Mouse (Mus musculus): ENCODE results near the gene Lig3. TPM values are rescaled to one million over a fixed set of nuclear protein-coding genes. Genes with fewer than 3 reads are reported as not detected.
"Not testable (repeated sequence)": the region's sequence is repeated elsewhere in the genome, so short reads cannot be mapped to it uniquely, and the experiment has no call there.

Gene Lig3
- total RNA-seq, 2 experiments from 2014 or later = 15.0 to 17.4 TPM

DNA sequence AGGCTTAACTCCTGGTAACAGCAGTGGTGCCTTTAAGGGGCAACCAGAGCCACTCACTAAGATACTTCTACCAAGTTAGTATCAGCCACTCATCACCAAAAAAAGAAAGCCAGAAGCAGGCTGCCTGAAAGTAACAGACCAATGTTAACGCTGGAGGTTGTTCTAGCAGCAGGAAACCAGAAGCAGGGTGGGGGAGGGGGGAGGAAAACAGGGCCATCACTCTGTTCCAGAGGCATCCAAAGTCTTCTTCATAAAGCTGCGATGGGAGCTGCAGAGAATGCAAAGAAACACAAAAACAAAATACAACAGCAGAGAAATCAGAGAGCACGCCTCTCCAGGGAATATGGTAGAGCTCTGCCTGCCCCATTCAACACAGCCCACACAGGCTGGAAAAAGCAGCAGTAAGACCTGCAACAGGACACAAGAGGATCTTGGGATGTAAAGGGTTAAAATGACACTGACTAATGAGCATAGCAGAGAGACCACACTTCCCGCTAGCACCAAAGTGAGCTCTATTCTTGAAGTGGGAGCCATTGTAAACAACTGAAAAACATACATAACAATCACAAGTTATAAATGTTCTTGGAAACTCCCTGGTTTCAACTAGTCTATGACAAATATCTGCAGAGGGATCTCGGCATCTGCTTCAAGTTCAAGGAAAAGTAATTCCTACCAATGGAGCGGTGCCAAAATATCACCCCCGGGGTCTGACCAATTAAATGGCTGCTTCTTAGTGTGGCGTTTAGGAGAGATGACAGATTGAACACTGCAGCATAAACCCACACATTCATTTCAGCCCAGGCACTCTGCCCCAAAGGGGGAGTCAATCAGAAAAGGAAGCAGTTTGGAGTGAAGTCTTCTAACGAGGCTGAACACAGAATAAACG, 50.3 kb downstream of the Lig3 start:
- DNase-seq = no peak

DNA sequence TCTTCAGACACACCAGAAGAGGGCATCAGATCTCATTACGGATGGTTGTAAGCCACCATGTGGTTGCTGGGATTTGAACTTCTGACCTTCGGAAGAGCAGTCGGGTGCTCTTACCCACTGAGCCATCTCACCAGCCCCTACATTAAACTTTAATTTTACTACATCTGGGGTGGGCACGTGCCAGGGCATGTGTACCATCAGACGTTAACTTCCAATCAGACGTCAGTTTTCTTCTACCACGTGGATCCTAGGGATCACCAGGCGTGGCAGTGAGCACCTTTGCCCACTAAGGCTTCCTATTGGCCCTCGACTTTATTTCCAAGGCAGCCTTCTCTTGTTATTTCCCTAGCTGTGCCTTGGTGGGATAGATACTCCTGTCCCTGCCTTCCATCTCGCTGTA, 51.5 kb downstream of the Lig3 start:
- DNase-seq = not testable (repeated sequence)

DNA sequence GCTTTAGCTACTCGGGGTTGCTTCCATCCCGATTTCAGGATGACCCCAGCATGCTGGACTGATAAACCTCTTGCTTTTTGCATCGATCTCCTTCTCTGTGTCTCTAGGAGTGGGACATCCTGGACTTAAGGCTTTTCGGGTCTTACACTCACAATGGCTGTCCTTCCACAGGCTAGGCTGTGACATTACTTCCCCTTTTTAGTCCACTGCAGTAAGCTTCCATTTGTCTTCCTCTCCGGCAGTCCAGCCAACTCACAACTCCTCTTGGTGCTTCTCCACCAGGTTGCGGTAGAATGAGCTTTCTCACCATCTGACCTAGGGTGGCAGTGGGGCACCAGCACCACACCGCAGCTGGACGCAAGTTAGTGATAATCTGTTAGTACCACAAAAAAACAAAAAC, 53.0 kb downstream of the Lig3 start:
- DNase-seq = no peak

DNA sequence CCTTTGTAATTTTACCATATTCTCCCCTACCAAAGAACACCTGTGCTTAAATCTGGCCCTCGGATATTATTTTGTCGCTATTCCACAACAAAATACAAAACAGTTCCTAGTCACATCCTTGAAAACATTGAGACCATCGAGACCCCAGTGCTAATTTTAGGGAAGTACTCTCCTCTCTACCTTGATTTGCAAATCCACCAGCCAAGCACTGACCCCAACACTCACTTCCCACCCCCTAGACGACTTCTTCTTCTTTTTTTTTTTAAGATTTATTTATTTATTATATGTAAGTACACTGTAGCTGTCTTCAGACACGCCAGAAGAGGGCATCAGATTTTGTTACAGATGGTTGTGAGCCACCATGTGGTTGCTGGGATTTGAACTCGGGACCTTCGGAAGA, 53.5 kb downstream of the Lig3 start:
- not testable (repeated sequence) for DNase-seq

DNA sequence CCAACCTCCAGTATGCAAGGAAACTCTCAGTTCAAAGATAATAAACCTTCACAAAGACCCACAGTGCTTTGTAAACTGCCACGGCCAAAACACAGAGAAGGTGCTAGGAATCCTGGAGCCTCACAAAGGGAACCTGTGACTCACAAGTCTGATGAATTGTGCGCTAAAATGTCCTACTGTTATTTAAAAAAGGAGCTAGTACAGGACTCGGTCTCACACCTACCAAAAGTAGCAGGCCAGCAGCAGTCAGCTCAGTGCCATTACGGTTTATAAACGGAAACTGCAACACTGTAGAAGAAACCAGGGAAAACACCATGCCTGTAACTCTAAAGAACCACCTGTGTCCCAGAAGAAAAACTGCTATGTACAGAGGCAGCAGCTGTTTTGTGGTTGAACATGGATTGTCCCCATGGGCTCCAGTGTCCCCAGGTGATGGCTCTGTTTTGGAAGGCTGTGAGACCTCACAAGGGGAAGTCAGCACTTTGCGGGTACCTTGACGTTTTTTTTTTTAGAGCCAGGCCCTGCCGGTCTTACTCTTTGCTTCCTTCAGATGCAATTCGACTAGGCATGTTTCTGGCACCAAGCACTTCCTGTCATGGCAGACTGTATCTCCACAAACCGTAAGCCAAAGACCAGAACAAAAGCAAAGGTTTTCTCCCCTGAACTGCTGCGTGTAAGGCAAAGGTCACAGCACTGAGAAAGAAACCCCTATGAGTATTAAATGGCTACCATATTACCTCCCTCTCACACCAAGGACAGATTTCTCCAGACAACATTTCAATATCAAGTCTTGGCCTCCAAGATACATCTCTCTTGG, 54.9 kb downstream of the Lig3 start:
- no peak for DNase-seq

DNA sequence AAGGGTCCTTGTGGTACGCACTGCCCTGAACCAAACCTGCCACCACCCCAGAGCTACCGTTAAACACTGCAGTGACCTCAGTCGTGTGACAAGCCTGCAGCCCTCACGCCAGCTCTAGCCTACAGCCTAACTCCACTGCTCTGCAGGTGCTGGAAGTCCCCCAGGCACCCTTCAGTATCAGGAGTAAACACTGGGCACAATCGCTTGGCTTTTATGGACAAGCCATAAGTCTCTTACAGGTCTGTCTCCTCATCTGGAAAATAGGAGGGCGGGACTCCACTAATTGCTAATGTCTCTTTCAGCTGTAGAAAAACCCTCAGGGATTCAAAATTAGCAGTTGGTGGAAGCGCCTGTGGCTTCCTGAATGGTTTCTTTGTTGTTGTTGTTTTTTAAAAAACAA, 56.3 kb downstream of the Lig3 start:
- DNase-seq = no peak

DNA sequence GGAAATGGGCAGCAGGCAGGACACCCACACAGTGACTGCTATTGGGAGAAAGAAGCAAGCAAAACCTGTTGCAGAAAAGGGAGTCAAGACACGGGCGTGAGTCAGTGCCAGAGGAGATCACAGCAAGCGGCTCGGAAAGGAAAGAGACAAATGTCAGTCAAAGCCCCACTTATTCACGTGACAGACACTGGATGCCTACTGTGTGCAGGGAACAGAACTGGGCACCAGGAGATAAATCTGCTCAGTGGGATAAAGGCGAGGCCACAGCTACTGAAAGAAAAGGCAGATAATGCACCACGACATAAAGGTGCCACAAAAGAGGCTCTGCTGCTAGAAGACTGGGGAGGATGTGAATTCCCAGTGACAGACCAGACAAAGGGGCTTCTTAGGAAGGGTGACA, 56.9 kb downstream of the Lig3 start:
- DNase-seq = no peak

DNA sequence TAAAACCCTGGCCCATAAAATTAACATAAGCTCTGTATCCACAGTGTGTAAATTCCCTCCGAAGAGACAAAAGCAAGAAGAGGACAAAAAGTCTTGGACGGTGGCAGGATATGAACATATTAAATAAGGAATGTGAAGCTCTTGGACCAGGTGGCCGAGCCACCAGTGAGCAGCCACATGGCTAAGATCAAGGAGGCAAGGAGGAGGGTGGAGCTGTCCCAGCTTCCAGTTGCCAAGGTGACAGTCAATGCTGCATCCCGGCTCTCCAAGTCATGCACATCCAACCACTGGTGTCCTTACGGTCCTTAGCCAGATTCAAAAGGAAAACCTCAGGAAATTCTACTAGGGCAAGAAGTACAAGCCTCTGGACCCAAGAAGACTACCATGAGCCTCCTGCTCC, 57.6 kb downstream of the Lig3 start:
- DNase-seq = no peak

DNA sequence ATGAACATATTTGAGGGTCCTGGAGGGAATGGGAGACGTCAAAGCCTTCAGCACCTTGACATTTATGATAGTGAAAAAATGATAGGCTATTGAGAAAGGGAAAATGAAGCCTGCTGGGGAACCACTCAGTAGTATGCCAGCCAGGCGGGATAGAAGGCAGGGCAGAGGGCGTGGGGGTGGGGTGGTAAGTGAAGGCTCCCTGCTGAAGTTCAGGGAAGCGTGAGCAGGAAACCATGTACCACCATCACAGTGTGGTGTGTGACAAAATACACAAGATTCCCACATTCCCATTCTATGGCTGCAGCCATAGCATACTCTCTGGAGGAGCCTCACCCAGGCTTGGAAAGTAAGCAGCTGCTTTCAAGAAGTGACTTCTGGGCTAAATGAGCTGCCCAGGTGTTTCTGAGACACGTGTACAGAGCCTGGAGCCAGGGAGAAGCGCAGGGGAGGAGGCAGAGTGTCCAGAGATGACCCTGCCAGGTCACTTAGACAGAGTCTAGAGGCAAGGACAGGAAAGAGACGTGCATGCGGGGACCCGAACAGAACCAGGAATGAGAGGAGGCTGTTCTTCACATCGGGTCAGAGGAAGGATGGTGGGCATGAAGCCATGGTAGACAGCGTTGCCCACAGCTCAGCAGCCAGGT, 64.0 kb downstream of the Lig3 start:
- no peak for DNase-seq

DNA sequence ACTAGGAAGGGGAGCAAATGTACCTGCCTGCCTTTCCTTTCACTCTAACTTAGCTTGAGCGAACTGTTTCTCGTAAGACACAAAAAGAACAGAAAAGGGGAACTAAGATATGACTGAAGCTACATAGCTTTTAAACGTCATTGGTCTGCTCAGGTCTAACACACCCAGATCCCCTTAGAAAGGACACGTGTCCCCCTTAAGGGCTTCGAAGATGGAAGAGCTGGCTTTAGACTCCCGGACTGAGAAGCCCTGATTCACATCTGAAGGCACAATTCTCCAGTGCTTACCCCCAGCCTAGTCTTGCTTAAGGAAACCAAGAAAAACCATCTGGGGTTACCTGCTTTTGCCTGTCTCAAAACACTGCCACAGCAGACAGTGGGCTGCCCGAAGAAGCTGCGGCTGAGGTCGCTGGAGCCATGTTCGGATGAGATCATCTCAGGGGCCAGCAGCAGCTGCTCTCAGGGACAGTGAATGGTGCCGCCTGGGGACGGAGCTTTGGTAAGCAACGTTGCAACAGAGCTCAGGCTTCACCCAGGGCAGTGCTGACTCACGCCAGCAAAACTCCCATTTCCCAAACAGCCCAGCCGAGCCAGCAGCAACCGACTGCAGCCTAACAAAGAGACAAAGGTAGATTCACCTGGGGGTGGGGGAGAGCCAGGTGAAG, 64.6 kb downstream of the Lig3 start:
- peak; percentile 71 for DNase-seq

DNA sequence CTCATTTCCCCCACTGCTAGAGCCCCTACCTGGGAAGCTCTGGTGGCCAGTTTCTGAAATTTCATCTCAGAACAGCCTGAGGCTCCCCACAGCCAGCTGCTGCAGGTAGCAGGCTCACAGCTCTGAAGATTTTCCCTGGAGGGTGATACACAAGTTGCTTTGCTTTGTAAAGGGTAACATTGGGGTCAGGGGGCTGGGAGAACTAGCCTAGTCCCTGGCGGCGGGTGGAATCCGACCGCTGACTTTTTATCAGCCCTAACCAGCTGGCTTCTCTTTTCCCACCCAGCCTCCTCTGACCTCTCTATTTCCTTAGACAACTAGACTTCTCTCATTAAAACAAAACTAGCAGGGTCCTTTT, 65.2 kb downstream of the Lig3 start:
- no peak for DNase-seq

DNA sequence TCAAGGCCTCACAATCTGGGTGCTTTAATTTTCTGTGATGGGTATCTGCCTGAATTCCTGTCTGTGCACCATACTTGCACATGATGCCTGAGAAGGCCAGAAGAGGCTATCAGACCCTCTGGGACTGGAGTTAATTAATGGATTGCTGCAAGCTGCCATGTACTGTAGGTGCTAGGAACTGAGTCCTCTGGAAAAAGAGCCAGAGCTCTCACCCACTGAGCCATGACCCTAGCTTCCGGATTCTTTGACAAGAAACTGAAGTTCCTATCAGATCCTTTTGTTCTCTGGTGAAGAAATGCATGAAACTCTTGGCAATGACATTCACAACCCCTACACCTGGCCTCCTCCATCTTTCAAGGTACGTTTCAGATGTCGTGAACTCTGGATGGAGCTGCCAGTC, 66.0 kb downstream of the Lig3 start:
- DNase-seq = no peak

DNA sequence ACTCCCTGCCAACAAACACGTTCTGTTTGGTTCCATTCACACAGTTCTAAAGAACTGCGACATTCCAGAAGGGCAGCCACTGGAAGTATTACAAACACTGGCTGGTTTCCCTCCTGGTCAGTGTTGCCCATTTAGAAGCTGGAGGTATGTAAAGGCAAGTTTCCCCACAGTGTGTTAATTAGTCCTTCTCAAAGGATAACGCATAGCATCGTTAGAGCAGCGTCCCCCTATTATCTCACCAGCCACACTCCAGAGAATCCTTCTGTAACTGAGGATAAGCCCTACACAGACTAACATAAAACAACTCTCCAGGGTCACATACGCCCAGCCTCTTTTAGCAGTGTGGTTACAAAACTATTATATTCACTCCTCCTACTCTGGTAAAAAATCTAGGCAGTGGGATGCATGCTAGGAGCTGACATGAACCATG, 66.7 kb downstream of the Lig3 start:
- no peak for DNase-seq

DNA sequence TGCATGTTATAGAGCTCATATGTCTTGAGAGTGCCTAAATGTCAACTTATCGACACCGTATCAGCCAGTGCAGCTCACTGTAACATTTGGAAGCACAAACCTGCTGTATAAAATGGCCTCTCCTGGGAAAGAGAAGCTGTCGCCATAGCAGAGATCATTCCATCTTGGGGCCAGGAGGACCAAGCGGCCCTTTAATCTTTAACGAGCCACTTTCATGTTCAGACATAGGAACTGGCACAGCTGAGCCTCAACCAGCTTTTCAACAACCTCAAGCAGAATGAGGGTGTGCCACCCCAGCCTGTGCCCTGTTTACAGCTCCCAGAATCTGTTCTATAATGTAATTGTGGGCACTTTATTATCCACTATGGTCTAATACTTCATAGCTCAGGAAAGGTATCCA, 69.4 kb downstream of the Lig3 start:
- no peak for DNase-seq

DNA sequence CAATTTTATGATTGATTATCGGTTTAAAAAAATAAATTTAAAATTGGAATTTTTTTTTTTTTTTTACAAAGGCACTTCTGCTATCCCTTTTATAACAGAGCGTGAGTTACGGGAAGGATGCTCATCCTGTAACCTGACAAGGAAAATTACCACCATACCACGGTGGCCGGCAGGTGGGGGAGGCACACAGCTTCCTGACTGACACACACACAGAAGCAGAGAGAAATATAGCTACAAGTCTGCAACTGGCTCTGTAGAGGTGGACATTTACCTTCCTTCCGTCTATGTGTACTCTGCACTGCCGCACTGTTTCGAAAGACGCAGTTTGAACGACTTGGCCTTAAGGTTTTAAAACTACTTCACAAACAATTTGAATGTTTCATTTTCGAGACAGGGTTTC, 71.2 kb downstream of the Lig3 start:
- no peak for DNase-seq

DNA sequence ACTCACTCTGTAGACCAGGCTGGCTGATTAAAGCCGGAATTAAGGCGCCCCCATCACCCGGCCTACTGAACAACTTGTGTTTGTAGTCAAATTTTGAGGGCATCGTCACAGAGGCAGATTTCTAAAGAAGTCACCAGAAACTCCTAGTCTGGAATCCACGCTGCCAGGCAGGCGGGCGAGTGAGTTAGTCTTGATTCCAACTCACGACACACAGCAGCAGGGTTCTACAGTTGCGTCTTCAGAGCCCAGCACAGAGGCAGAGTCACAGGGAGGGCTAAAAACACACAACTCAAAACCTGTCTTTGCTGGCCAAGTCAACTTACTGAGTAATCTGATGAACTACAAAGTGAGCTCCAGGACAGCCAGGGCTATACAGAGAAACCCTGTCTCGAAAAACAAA, 71.6 kb downstream of the Lig3 start:
- DNase-seq = no peak

DNA sequence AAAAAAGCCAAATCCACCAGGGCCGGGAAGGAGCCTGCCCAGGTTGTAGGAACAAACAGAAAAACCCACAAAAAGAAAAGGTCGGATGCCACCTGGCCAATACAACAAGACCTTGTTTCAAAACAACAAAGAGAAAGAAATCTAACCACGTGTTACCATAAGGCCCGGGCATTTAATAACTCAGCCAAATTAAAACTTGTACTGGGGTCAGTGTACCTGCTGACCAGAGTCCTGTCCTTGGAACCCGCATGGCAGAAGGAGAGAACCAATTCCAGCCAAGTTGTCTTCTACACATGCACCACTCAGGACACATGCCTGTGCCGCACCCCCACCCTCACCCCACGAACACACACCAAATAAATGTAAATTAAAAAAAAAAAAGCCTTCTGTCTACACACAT, 72.0 kb downstream of the Lig3 start:
- DNase-seq = no peak

Other genes starting within 250 kb of the Lig3 start
- under 1 TPM in 1 of 2 experiments, not detected in 1; 0.15 TPM for gene Cct6b, start 16.8 kb upstream of the Lig3 start, total RNA-seq (2021)
- 10 to 100 TPM; 12.6 to 14.5 TPM for gene Zfp830, start 16.8 kb upstream of the Lig3 start, total RNA-seq (2021)
- gene Rffl, start 90.1 kb downstream of the Lig3 start, total RNA-seq (2021) = 1 to 10 TPM; 6.0 to 6.3 TPM
- gene Rad51d, start 109.5 kb downstream of the Lig3 start, total RNA-seq (2021) = 1 to 10 TPM; 3.4 to 5.0 TPM
- gene Fndc8, start 111.0 kb downstream of the Lig3 start, total RNA-seq (2021) = not detected
- 10 to 100 TPM; 11.9 to 12.1 TPM for gene Nle1, start 127.3 kb downstream of the Lig3 start, total RNA-seq (2021)
- 100 to 1,000 TPM; 130 to 163 TPM for gene Unc45b, start 129.4 kb downstream of the Lig3 start, total RNA-seq (2021)
- gene Slfn5, start 170.2 kb downstream of the Lig3 start, total RNA-seq (2021) = 10 to 100 TPM; 18.9 to 27.1 TPM
- gene Slfn9, start 210.7 kb downstream of the Lig3 start, total RNA-seq (2021) = under 1 TPM; 0.20 to 0.59 TPM
- gene Slfn8, start 239.7 kb downstream of the Lig3 start, total RNA-seq (2021) = under 1 TPM in 1 of 2 experiments, not detected in 1; 0.19 TPM